Mouse (Mus musculus) midbrain, postnatal 0 days (tissue): ENCODE measurements around the gene Iqcn. TPM values are rescaled to one million over a fixed set of nuclear protein-coding genes. Genes with fewer than 3 reads are reported as not detected.

Experiments used
- ATAC-seq: fragments of 200-750 bp; cut with Nextera tagmentation; 2 replicates; pipeline ENCODE4 v1.8.0; 2017; ENCODE audit warnings: moderate number of reproducible peaks, mild to moderate bottlenecking, moderate TSS enrichment, moderate library complexity; ENCODE audit not compliant: low FRiP score
- DNase-seq: peaks from one replicate; pipeline ENCODE4 v3.0.0-alpha.2; 2015; ENCODE audit warnings: low spot score
- H3K27ac ChIP-seq: fragments of 300-500 bp; sonication (generic); 2 replicates; pipeline ENCODE4 v1.5.1; 2014; ENCODE audit warnings: low read depth, mild to moderate bottlenecking, low read length, mixed read lengths
- H3K27me3 ChIP-seq: fragments of 300-500 bp; sonication (generic); 2 replicates; pipeline ENCODE4 v1.6.1; 2014; ENCODE audit warnings: low read length, control low read depth, mixed read lengths; ENCODE audit not compliant: insufficient read depth
- H3K36me3 ChIP-seq: fragments of 300-500 bp; sonication (generic); 2 replicates; pipeline ENCODE4 v1.6.1; 2014; ENCODE audit warnings: low read length, control low read depth, mixed read lengths; ENCODE audit not compliant: insufficient read depth
- H3K4me1 ChIP-seq: fragments of 300-500 bp; sonication (generic); 2 replicates; pipeline ENCODE4 v1.6.1; 2014; ENCODE audit warnings: mild to moderate bottlenecking, control low read depth, antibody characterized with exemption, low read length, mixed read lengths; ENCODE audit not compliant: insufficient read depth
- H3K4me2 ChIP-seq: fragments of 300-500 bp; sonication (generic); 2 replicates; pipeline ENCODE4 v1.6.1; 2014; ENCODE audit warnings: low read depth, mild to moderate bottlenecking, low read length, mixed read lengths; ENCODE audit not compliant: poor library complexity, severe bottlenecking
- H3K4me3 ChIP-seq: fragments of 300-500 bp; sonication (generic); 2 replicates; pipeline ENCODE4 v1.5.1; 2014; ENCODE audit warnings: low read depth, mild to moderate bottlenecking, low read length, moderate library complexity
- H3K9ac ChIP-seq: fragments of 300-500 bp; sonication (generic); replicated peaks from 2 replicates; pipeline ENCODE4 v1.6.1; 2014; ENCODE audit warnings: mild to moderate bottlenecking, low read length, moderate library complexity, mixed read lengths; ENCODE audit not compliant: poor library complexity, severe bottlenecking
- H3K9me3 ChIP-seq: fragments of 300-500 bp; sonication (generic); 2 replicates; pipeline ENCODE4 v1.6.1; 2016; ENCODE audit warnings: low read length, control low read depth
- CTCF ChIP-seq: IDR thresholded peaks from 2 replicates; pipeline ENCODE4 v1.5.1; 2016; ENCODE audit warnings: antibody characterized with exemption, mild to moderate bottlenecking
- WGBS: fragments of 180-500 bp; shearing (Covaris S2); extraction: QIAGEN DNeasy Blood & Tissue Kit; methylation state at CpG from one replicate; pipeline ENCODE4 v1.1.7; 2014; 5-methylcytosine and 5-hydroxymethylcytosine counted together
- polyA plus RNA-seq: library from polyadenylated mRNA; unstranded; fragments of >200 nt; fragmentation: Nextera tagmentation; extraction: Ambion mirVana; gene quantifications from 2 replicates; pipeline ENCODE4 v1.2.1, GENCODE M21; 2015
- total RNA-seq: library from RNA; depleted of rRNA; stranded (reverse); fragments of >200 nt; gene quantifications from 2 replicates; pipeline ENCODE4 v1.2.3, GENCODE M21; 2014

Gene Iqcn
- total and polyA plus RNA-seq, 2 experiments from 2014 or later: 0.06 to 0.22 TPM

DNA sequence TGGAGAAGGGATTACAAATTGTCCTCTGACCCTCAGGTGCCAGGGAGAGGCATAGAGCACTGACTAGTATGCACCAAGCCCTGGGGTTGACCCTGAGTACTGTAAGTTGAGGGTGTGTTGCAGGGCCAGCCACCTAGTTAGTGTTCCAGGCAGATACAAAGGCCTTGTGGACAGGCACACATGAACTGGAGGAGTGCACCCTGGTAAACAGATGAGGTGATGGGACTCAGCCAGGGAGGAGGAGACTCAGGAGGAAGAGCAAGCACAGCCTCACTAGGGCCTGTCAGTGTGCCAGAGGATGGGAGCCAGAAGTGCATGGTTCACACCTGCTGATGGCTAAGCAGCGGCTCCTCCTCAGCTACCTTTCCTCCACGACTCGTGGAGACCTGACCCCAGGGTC, 23.2 kb upstream of the Iqcn start:
- ATAC-seq: no peak
- DNase-seq: no peak
- Histone ChIP-seq H3K36me3 (peaks cover 17% of the 10 kb centered on the region; the same call in 1 of the 2 replicates), H3K9me3 (no peaks in the 10 kb centered on the region), H3K27me3 (no peaks in the 10 kb centered on the region), H3K9ac (no peak overlapping the region), H3K4me3 (no peak overlapping the region), H3K4me1 (no peaks in the 10 kb centered on the region; the same call in 1 of the 2 replicates), H3K4me2 (no peak overlapping the region), H3K27ac (no peak overlapping the region)
- no peak for TF ChIP-seq CTCF
- 92% methylated on average over 3 of the region's 3 CpGs for WGBS

DNA sequence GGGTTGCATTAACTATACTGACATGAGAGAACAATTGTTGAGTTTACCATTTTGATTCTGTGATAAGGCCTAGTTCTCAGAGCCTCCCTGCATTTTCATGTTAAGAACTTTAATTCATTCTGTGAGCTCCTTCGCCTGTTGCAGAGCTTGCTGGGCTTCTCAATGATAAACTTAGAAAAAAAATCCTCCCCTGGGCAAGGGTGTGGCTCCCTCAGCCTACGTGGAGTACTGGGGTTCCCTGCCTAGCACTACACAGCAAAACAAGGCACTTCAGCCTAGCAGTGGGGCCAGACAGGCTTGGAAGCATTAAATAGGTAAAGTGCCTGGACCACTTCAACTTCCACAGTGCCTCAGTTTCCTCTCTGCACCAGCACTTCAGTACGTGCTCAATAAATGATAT, 21.8 kb upstream of the Iqcn start:
- ATAC-seq: no peak
- Histone ChIP-seq H3K36me3 (peaks cover 17% of the 10 kb centered on the region; the same call in 1 of the 2 replicates), H3K4me2 (no peak overlapping the region)

DNA sequence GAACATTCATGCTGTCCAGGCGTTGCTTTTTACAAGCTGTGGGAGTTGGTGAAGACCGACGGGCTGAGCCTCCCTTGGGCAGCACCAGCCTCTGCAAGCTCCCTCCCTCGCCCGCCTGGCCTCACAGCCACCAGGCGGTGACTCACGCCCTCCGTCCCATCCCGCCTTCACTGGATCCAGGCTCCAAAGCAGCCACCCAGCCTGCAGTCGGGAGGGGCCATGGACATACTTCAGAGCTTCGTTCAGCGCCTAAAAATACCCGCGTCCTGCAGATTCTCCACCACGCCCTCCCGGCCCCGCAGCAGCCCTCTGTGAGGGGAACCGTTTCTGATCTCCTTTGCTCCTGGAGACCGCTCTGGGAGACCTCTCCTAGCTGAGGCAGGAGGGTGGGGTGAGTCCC, 21.1 kb upstream of the Iqcn start:
- 12% methylated on average over 19 of the region's 19 CpGs for WGBS

More for the DNA sequence above, 21.8 kb upstream of the Iqcn start:
- no peaks in the 10 kb centered on the region for H3K27me3 ChIP-seq
- H3K9me3 ChIP-seq: no peaks in the 10 kb centered on the region
- no peak for DNase-seq
- TF ChIP-seq CTCF: no peak
- 66% methylated on average over 3 of the region's 3 CpGs for WGBS
- no peak overlapping the region for H3K4me3 ChIP-seq
- no peaks in the 10 kb centered on the region; the same call in 1 of the 2 replicates for H3K4me1 ChIP-seq
- H3K9ac ChIP-seq: no peak overlapping the region
- no peak overlapping the region for H3K27ac ChIP-seq

DNA sequence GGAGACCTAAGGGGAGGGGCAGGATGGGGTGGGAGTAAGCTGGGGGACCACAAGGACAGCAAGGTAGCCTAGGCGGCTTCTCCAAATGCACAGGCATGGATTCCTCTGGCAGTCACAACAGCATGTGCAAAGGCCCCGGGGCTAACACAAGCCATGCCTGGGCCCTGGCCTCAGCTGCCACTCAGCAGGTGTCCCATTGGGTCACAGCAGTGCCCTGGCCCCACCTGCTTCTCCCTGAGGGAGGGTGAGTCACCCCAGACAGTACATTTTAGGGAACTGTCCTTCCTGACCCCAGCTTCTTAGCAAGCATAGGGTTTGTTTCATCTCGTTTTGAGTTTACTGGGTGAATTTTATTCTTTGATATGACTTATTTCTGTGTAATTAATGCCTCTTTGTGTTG, 20.6 kb upstream of the Iqcn start:
- Histone ChIP-seq H3K9ac (no peak overlapping the region), H3K9me3 (no peaks in the 10 kb centered on the region), H3K27ac (no peak overlapping the region), H3K4me2 (no peak overlapping the region), H3K27me3 (no peaks in the 10 kb centered on the region), H3K4me3 (no peak overlapping the region), H3K36me3 (peaks cover 15% of the 10 kb centered on the region; the same call in 1 of the 2 replicates), H3K4me1 (no peaks in the 10 kb centered on the region; the same call in 1 of the 2 replicates)
- WGBS: 63% methylated on average over 3 of the region's 3 CpGs
- DNase-seq (no peak), ATAC-seq (no peak)
- TF ChIP-seq CTCF: no peak

More for the DNA sequence above, 21.1 kb upstream of the Iqcn start:
- peaks cover 17% of the 10 kb centered on the region; the same call in 1 of the 2 replicates for H3K36me3 ChIP-seq
- no peak overlapping the region for H3K4me3 ChIP-seq
- H3K9ac ChIP-seq: peak overlapping the region; percentile 33
- DNase-seq (no peak), ATAC-seq (no peak)
- no peaks in the 10 kb centered on the region for H3K9me3 ChIP-seq
- no peak for TF ChIP-seq CTCF
- H3K4me1 ChIP-seq: no peaks in the 10 kb centered on the region; the same call in 1 of the 2 replicates
- H3K27me3 ChIP-seq: no peaks in the 10 kb centered on the region
- no peak overlapping the region for H3K4me2 ChIP-seq
- H3K27ac ChIP-seq: no peak overlapping the region

DNA sequence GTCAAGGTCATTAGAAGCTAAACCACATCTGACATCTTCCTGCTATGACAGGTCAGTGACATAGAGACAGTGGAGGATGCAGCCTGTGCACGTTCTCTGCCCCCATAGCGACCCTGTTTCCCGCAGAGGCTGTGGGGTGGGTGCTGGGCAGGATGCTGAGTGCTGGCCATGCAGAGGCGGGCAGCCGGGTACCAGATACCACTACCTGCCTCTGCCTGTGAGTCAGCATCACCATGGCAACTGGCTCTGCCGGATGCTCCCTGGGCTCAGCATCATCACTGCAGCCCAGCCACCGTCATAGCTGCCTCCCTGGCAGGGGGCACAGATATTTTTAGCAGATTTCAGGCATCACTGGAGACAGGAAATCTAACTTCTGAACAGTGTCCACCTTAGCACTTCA, 19.0 kb upstream of the Iqcn start:
- H3K9ac ChIP-seq: 0 out of 2 replicates have a peak overlapping the region, but pooled peaks have one; percentile 14
- no peaks in the 10 kb centered on the region for H3K9me3 ChIP-seq
- no peaks in the 10 kb centered on the region for H3K27me3 ChIP-seq
- DNase-seq (peak; percentile 62), ATAC-seq (peak; percentile 61; the same call in 1 of the 2 replicates)
- H3K4me2 ChIP-seq: no peak overlapping the region
- H3K4me3 ChIP-seq: no peak overlapping the region
- H3K27ac ChIP-seq: peak overlapping the region; percentile 20; the same call in 1 of the 2 replicates
- TF ChIP-seq CTCF: no peak
- no peaks in the 10 kb centered on the region for H3K36me3 ChIP-seq
- 26% methylated on average over 7 of the region's 7 CpGs for WGBS
- no peaks in the 10 kb centered on the region; the same call in 1 of the 2 replicates for H3K4me1 ChIP-seq

DNA sequence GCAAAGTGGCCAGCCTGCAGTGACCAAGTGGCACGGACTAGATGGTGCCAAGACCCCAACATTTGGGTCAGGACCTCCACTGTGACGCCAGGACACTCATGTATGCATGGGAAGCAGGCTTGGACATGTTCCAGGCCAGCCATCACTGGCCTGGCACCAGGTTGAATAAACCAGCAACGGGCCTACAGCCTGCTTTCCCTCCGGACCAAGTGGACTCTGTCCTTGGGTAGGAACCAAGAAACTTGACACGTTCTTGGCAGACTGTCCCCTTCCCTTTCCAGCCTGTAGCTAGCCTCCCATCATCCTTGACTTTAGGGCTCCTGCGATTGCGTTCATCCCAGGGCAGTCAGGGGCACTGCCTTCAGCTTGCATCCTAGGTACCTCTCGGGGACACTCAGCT, 15.7 kb upstream of the Iqcn start:
- Histone ChIP-seq H3K4me1 (peaks cover 6% of the 10 kb centered on the region; the same call in 1 of the 2 replicates), H3K4me2 (no peak overlapping the region), H3K9me3 (no peaks in the 10 kb centered on the region), H3K4me3 (no peak overlapping the region), H3K27ac (no peak overlapping the region), H3K9ac (no peak overlapping the region), H3K36me3 (no peaks in the 10 kb centered on the region), H3K27me3 (no peaks in the 10 kb centered on the region)
- DNase-seq (peak; percentile 84), ATAC-seq (no peak)
- TF ChIP-seq CTCF: no peak
- WGBS: 84% methylated on average over 8 of the region's 8 CpGs
